Comparison of ENCODE assay signal across 21 mouse cellular contexts in the genomic region with DNA sequence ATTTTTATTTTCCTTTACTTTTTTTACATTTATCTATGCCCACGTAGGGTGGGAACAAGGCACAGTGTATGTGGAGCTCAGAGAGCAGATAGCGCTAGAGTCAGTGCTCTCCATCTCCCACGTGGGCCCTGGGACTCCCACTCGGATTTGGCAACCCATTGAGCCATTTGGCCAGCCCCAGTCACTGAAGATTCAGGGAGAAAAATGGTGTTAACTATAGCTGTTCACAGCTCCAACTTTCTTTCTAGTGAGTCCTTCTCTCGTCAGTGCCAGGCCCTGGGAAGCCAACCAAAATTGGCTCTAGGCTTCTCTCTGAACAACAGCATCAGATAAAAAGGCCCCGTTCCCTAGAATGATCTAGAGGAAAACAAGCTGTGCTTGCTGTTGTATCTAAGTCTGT. TPM values are rescaled to one million over a fixed set of nuclear protein-coding genes. Genes with fewer than 3 reads are reported as not detected.
"Had no signal": no experiment of that assay in that cellular context is flagged by ENCODE, and none has a peak within 500 bp of the region (broad histone marks: within the 10 kb centered on the region; RNA-seq: fewer than 3 reads in every experiment).

No protein-coding gene starts in this region.

- H3K27me3 ChIP-seq: kidney, embryonic 15.5 days; limb, embryonic 12.5 days; limb, embryonic 15.5 days; midbrain, embryonic 12.5 days; midbrain, embryonic 15.5 days; neural tube, embryonic 12.5 days; neural tube, embryonic 15.5 days; stomach, embryonic 15.5 days had no signal

- H3K4me1 ChIP-seq: limb, embryonic 12.5 days; limb, embryonic 15.5 days; midbrain, embryonic 12.5 days; midbrain, embryonic 15.5 days; neural tube, embryonic 12.5 days; neural tube, embryonic 15.5 days; stomach, embryonic 15.5 days had no signal

- DNase-seq: kidney, adult 8-10 months; kidney, postnatal 10 days; liver, postnatal 0 days; lung, embryonic 14.5 days; right cerebral cortex, adult 18-20 months; spleen, adult 18-20 months; thymus, postnatal 25 days had no signal

- H3K9ac ChIP-seq: kidney, embryonic 15.5 days; limb, embryonic 12.5 days; limb, embryonic 15.5 days; liver, embryonic 14.5 days; liver, postnatal 0 days; lung, embryonic 14.5 days; midbrain, embryonic 12.5 days; midbrain, embryonic 15.5 days; neural tube, embryonic 12.5 days; neural tube, embryonic 15.5 days; stomach, embryonic 15.5 days had no signal

- ATAC-seq: lung, postnatal 0 days; midbrain, embryonic 15.5 days had no signal

- H3K27ac ChIP-seq: kidney, embryonic 15.5 days; limb, embryonic 12.5 days; limb, embryonic 15.5 days; liver, embryonic 14.5 days; macrophage; midbrain, embryonic 12.5 days; midbrain, embryonic 15.5 days; neural tube, embryonic 12.5 days; neural tube, embryonic 15.5 days; stomach, embryonic 15.5 days had no signal

- H3K36me3 ChIP-seq: kidney, embryonic 15.5 days; limb, embryonic 12.5 days; limb, embryonic 15.5 days; midbrain, embryonic 12.5 days; midbrain, embryonic 15.5 days; neural tube, embryonic 12.5 days; neural tube, embryonic 15.5 days; stomach, embryonic 15.5 days had no signal

- H3K4me2 ChIP-seq: kidney, embryonic 15.5 days; limb, embryonic 12.5 days; limb, embryonic 15.5 days; liver, embryonic 11.5 days; lung, embryonic 14.5 days; midbrain, embryonic 12.5 days; midbrain, embryonic 15.5 days; neural tube, embryonic 12.5 days; neural tube, embryonic 15.5 days; stomach, embryonic 15.5 days had no signal

- H3K4me3 ChIP-seq: kidney, embryonic 15.5 days; limb, embryonic 12.5 days; limb, embryonic 15.5 days; midbrain, embryonic 12.5 days; midbrain, embryonic 15.5 days; neural tube, embryonic 12.5 days; neural tube, embryonic 15.5 days; stomach, embryonic 15.5 days had no signal

- H3K9me3 ChIP-seq: kidney, embryonic 15.5 days; limb, embryonic 12.5 days; limb, embryonic 15.5 days; midbrain, embryonic 12.5 days; midbrain, embryonic 15.5 days; neural tube, embryonic 12.5 days; neural tube, embryonic 15.5 days; stomach, embryonic 15.5 days had no signal

RNA-seq across cellular contexts. Expression of a gene that starts 42.2 kb away (rescaled TPM):
- total RNA-seq: megakaryocyte, adult 5-6 weeks had no signal
- polyA plus RNA-seq: kidney, embryonic 15.5 days; limb, embryonic 12.5 days; limb, embryonic 15.5 days; liver, embryonic 11.5 days; liver, postnatal 0 days; lung, embryonic 14.5 days; lung, postnatal 0 days; macrophage; stomach, embryonic 15.5 days; thymus, postnatal 0 days had no signal
